Mouse (Mus musculus) neural tube, embryonic 10.5 days (tissue): ENCODE results near the gene Tuft1.
A peak's percentile ranks its signal among the peaks of the same experiment; 100 is the strongest.

ENCODE experiments used
- DNase-seq: peaks from one replicate; pipeline ENCODE4 v3.0.0-alpha.2; 2017; ENCODE audit warnings: low spot score; ENCODE audit errors: extremely low spot score

Gene Tuft1

GRCm38 (mm10) chr3:94597224-94597779 lies 61.4 kb downstream of the Tuft1 start:
- DNase-seq = no peak

GRCm38 (mm10) chr3:94595871-94596287 lies 62.8 kb downstream of the Tuft1 start:
- DNase-seq = no peak

- DNase-seq = no peak
These were observed 67.6 kb downstream of the Tuft1 start for GRCm38 (mm10) chr3:94591066-94591465.

- DNase-seq = no peak
These were observed 70.7 kb downstream of the Tuft1 start for GRCm38 (mm10) chr3:94587962-94588361.

GRCm38 (mm10) chr3:94582944-94583343 lies 75.7 kb downstream of the Tuft1 start:
- DNase-seq = no peak

- DNase-seq = peak; percentile 93
These were observed 76.2 kb downstream of the Tuft1 start, which contains the start of gene Snx27 for GRCm38 (mm10) chr3:94582456-94582891. Gene Snx27 (minus strand): TSS chr3:94582716.

GRCm38 (mm10) chr3:94581793-94582455 lies 76.7 kb downstream of the Tuft1 start:
- no peak for DNase-seq

- peak; percentile 40 for DNase-seq
These were observed 77.4 kb downstream of the Tuft1 start for GRCm38 (mm10) chr3:94581138-94581780.

- DNase-seq = no peak
These were observed 84.2 kb downstream of the Tuft1 start for GRCm38 (mm10) chr3:94574506-94574905.

GRCm38 (mm10) chr3:94567242-94567641 lies 91.4 kb downstream of the Tuft1 start:
- no peak for DNase-seq

- no peak for DNase-seq
These were observed 93.1 kb downstream of the Tuft1 start for GRCm38 (mm10) chr3:94565557-94565956.

GRCm38 (mm10) chr3:94565127-94565526 lies 93.5 kb downstream of the Tuft1 start:
- no peak for DNase-seq

GRCm38 (mm10) chr3:94564356-94565010 lies 94.2 kb downstream of the Tuft1 start:
- DNase-seq = no peak

GRCm38 (mm10) chr3:94563163-94563562 lies 95.5 kb downstream of the Tuft1 start:
- no peak for DNase-seq
